Mouse (Mus musculus) spleen, postnatal 4 days (tissue): ENCODE results near the gene Kiss1.

ENCODE experiments used
- DNase-seq, 2 experiments: peaks; one replicate each; pipeline ENCODE4 v3.0.0; 2022; ENCODE audit warnings: low spot score in 2 of 2

The Kiss1 gene

GRCm38 (mm10) chr1:133321267-133321925 lies at the start of gene Kiss1:
Gene Kiss1, plus strand, starts transcription at chr1:133321875.
- DNase-seq, result no peak

GRCm38 (mm10) chr1:133274163-133274562 lies 47.5 kb upstream of the Kiss1 start:
- no peak for DNase-seq

GRCm38 (mm10) chr1:133276983-133277382 lies 44.7 kb upstream of the Kiss1 start:
- no peak for DNase-seq

GRCm38 (mm10) chr1:133278539-133278938 lies 43.1 kb upstream of the Kiss1 start:
- DNase-seq, result no peak

GRCm38 (mm10) chr1:133278946-133279631 lies 42.6 kb upstream of the Kiss1 start:
- no peak for DNase-seq

GRCm38 (mm10) chr1:133279632-133280093 lies 42.0 kb upstream of the Kiss1 start:
- DNase-seq, result no peak

- no peak for DNase-seq
These were observed 41.1 kb upstream of the Kiss1 start for GRCm38 (mm10) chr1:133280537-133280936.

GRCm38 (mm10) chr1:133285907-133286306 lies 35.8 kb upstream of the Kiss1 start:
- DNase-seq, result no peak

- DNase-seq, result no peak
These were observed 34.6 kb upstream of the Kiss1 start for GRCm38 (mm10) chr1:133287051-133287450.

- no peak for DNase-seq
These were observed 33.8 kb upstream of the Kiss1 start for GRCm38 (mm10) chr1:133287880-133288279.

GRCm38 (mm10) chr1:133291888-133292287 lies 29.8 kb upstream of the Kiss1 start:
- no peak for DNase-seq

- DNase-seq, result no peak
These were observed 29.1 kb upstream of the Kiss1 start for GRCm38 (mm10) chr1:133292608-133293007.

GRCm38 (mm10) chr1:133296376-133296775 lies 25.3 kb upstream of the Kiss1 start:
- DNase-seq, result no peak

GRCm38 (mm10) chr1:133298816-133299215 lies 22.9 kb upstream of the Kiss1 start:
- no peak for DNase-seq

GRCm38 (mm10) chr1:133302540-133302939 lies 19.1 kb upstream of the Kiss1 start:
- DNase-seq, result no peak

GRCm38 (mm10) chr1:133306842-133307241 lies 14.8 kb upstream of the Kiss1 start:
- peak; percentile 71 to 88 for DNase-seq

GRCm38 (mm10) chr1:133307318-133307717 lies 14.4 kb upstream of the Kiss1 start:
- no peak for DNase-seq

GRCm38 (mm10) chr1:133309652-133310267 lies 11.9 kb upstream of the Kiss1 start, which contains the start of gene Golt1a:
Gene Golt1a, plus strand, starts transcription at chr1:133309800.
- no peak for DNase-seq

- DNase-seq, result no peak
These were observed 10.4 kb upstream of the Kiss1 start for GRCm38 (mm10) chr1:133311240-133311639.

GRCm38 (mm10) chr1:133311946-133312345 lies 9.7 kb upstream of the Kiss1 start:
- no peak for DNase-seq

GRCm38 (mm10) chr1:133314364-133314763 lies 7.3 kb upstream of the Kiss1 start:
- peak; percentile 40 to 81 for DNase-seq

GRCm38 (mm10) chr1:133315775-133316174 lies 5.9 kb upstream of the Kiss1 start:
- no peak for DNase-seq

GRCm38 (mm10) chr1:133316577-133316976 lies 5.1 kb upstream of the Kiss1 start:
- no peak for DNase-seq
